Mouse (Mus musculus) ZHBTc4 (cell line): ENCODE measurements around the gene Nav2.

ENCODE experiments used
- DNase-seq: peaks from one replicate; pipeline ENCODE4 v3.0.0-alpha.2; 2011; ENCODE audit warnings: low read depth, low spot score

The Nav2 gene

GRCm38 (mm10) chr7:48888751-48889150 is 19.8 kb upstream of the Nav2 start:
- DNase-seq: no peak

- DNase-seq: no peak
Observed at GRCm38 (mm10) chr7:48891029-48891428, 17.5 kb upstream of the Nav2 start.

- no peak for DNase-seq
Observed at GRCm38 (mm10) chr7:48893093-48893492, 15.4 kb upstream of the Nav2 start.

- DNase-seq: peak; percentile 51
Observed at GRCm38 (mm10) chr7:48894152-48894551, 14.4 kb upstream of the Nav2 start.

GRCm38 (mm10) chr7:48894763-48895162 is 13.8 kb upstream of the Nav2 start:
- DNase-seq: no peak

GRCm38 (mm10) chr7:48895475-48895874 is 13.0 kb upstream of the Nav2 start:
- DNase-seq: no peak

- DNase-seq: no peak
Observed at GRCm38 (mm10) chr7:48896051-48896450, 12.5 kb upstream of the Nav2 start.

- DNase-seq: no peak
Observed at GRCm38 (mm10) chr7:48897539-48898163, 10.9 kb upstream of the Nav2 start.

- no peak for DNase-seq
Observed at GRCm38 (mm10) chr7:48898416-48898815, 10.1 kb upstream of the Nav2 start.

GRCm38 (mm10) chr7:48900408-48901167 is 7.9 kb upstream of the Nav2 start:
- DNase-seq: no peak

- DNase-seq: no peak
Observed at GRCm38 (mm10) chr7:48902454-48902853, 6.1 kb upstream of the Nav2 start.

- DNase-seq: no peak
Observed at GRCm38 (mm10) chr7:48909342-48909671, 791 bp downstream of the Nav2 start.

- DNase-seq: no peak
Observed at GRCm38 (mm10) chr7:48910282-48910681, 1.8 kb downstream of the Nav2 start.

GRCm38 (mm10) chr7:48911146-48911545 is 2.6 kb downstream of the Nav2 start:
- no peak for DNase-seq

GRCm38 (mm10) chr7:48914630-48915506 is 6.4 kb downstream of the Nav2 start:
- DNase-seq: no peak

GRCm38 (mm10) chr7:48917463-48917862 is 8.9 kb downstream of the Nav2 start:
- DNase-seq: peak; percentile 23

GRCm38 (mm10) chr7:48917988-48918387 is 9.5 kb downstream of the Nav2 start:
- DNase-seq: peak; percentile 13

GRCm38 (mm10) chr7:48918389-48918788 is 9.9 kb downstream of the Nav2 start:
- no peak for DNase-seq

GRCm38 (mm10) chr7:48923620-48924019 is 15.1 kb downstream of the Nav2 start:
- no peak for DNase-seq

GRCm38 (mm10) chr7:48925214-48925613 is 16.7 kb downstream of the Nav2 start:
- no peak for DNase-seq

- peak; percentile 53 for DNase-seq
Observed at GRCm38 (mm10) chr7:48928364-48928763, 19.8 kb downstream of the Nav2 start.

GRCm38 (mm10) chr7:48930399-48930798 is 21.9 kb downstream of the Nav2 start:
- DNase-seq: no peak
